Comparison of ENCODE assay signal across 25 mouse cellular contexts in genomic region chr12:73478641-73479040, GRCm38 (mm10).
DNase-seq lines count a peak whose midpoint lies in the region; ATAC-seq and TF ChIP-seq lines count a peak whose summit lies in the region.
"Had no signal": no experiment of that assay in that cellular context is flagged by ENCODE, and none has a peak within 500 bp of the region (broad histone marks: within the 10 kb centered on the region; RNA-seq: fewer than 3 reads in every experiment).

No protein-coding gene starts in this region.

- no peaks in the 10 kb centered on the region for H3K27me3 ChIP-seq in heart, embryonic 12.5 days (replicated peaks)
- H3K27me3 ChIP-seq: CH12.LX; forebrain, embryonic 13.5 days; hindbrain, embryonic 12.5 days; hindbrain, embryonic 15.5 days; Patski had no signal

- no peaks in the 10 kb centered on the region for H3K9me3 ChIP-seq in heart, embryonic 12.5 days (replicated peaks)
- H3K9me3 ChIP-seq: forebrain, embryonic 10.5 days; forebrain, embryonic 13.5 days; G1E; heart, embryonic 10.5 days; hindbrain, embryonic 12.5 days; hindbrain, embryonic 15.5 days had no signal

- no peak for TF ChIP-seq CTCF in layer of hippocampus, adult 2 months (conservative IDR thresholded peaks at IDR 0.05)

- DNase-seq in adrenal gland, adult 2 months: peak; percentile 21
- no peak for DNase-seq in adrenal gland, adult 8-10 months
- DNase-seq in heart, adult 11 months: peak; percentile 77
- DNase-seq in 416B (ENCODE audit: low read depth): peak; percentile 74
- no peak for DNase-seq in neural tube, embryonic 10.5 days (ENCODE audit: extremely low spot score, low spot score)
- DNase-seq in layer of hippocampus, adult 2 months (ENCODE audit: low spot score in 2 of 2): no peak
- DNase-seq: B cell, adult 2 months; cerebellum, adult 11-12 months; cerebellum, adult 8-10 months; cerebellum, postnatal 10 days; cerebellum, postnatal 36 days; gastrocnemius, postnatal 10 days; heart, adult 2 months had no signal

- no peak overlapping the region for H3K27ac ChIP-seq in heart, embryonic 12.5 days (ENCODE audit: poor library complexity, severe bottlenecking)
- no peak overlapping the region for H3K27ac ChIP-seq in layer of hippocampus, adult 2 months
- H3K27ac ChIP-seq: forebrain, embryonic 10.5 days; forebrain, embryonic 13.5 days; heart, adult 2 months; heart, embryonic 10.5 days; hindbrain, embryonic 12.5 days; hindbrain, embryonic 15.5 days had no signal

- WGBS in heart, embryonic 12.5 days: 84% methylated on average over 4 of the region's 4 CpGs

- peaks cover 15% of the 10 kb centered on the region for H3K4me1 ChIP-seq in heart, embryonic 12.5 days (replicated peaks)
- H3K4me1 ChIP-seq: forebrain, embryonic 13.5 days had no signal

- H3K4me3 ChIP-seq in heart, embryonic 12.5 days: no peak overlapping the region
- no peak overlapping the region for H3K4me3 ChIP-seq in layer of hippocampus, adult 2 months
- H3K4me3 ChIP-seq: forebrain, embryonic 10.5 days; forebrain, embryonic 13.5 days; heart, adult 2 months; heart, embryonic 10.5 days; hindbrain, embryonic 12.5 days; hindbrain, embryonic 15.5 days had no signal

- H3K4me2 ChIP-seq in heart, embryonic 12.5 days: no peak overlapping the region
- H3K4me2 ChIP-seq: forebrain, embryonic 13.5 days; hindbrain, embryonic 12.5 days; hindbrain, embryonic 15.5 days had no signal

- no peak for ATAC-seq in heart, embryonic 12.5 days (ENCODE audit: insufficient number of reproducible peaks, low FRiP score)
- ATAC-seq in common myeloid progenitor, adult 5-6 weeks (replicated peaks; ENCODE audit: low read depth, poor library complexity, severe bottlenecking): peak; percentile 37
- ATAC-seq: forebrain, embryonic 13.5 days; forebrain, embryonic 16.5 days; intestine, postnatal 0 days; Patski had no signal

- H3K9ac ChIP-seq in heart, embryonic 12.5 days: no peak overlapping the region
- H3K9ac ChIP-seq: forebrain, embryonic 13.5 days; hindbrain, embryonic 12.5 days; hindbrain, embryonic 15.5 days had no signal

- no peaks in the 10 kb centered on the region for H3K36me3 ChIP-seq in heart, embryonic 12.5 days
- H3K36me3 ChIP-seq: forebrain, embryonic 10.5 days; G1E; heart, embryonic 10.5 days; hindbrain, embryonic 12.5 days; hindbrain, embryonic 15.5 days had no signal

Comparison
In these comparisons a context has a peak if more than half of its experiments do, and no peak if none do; other contexts are left out.
1. DNase-seq: peak in adrenal gland, adult 2 months (single experiment), heart, adult 11 months (single experiment) and 416B (single experiment); none in adrenal gland, adult 8-10 months (single experiment), neural tube, embryonic 10.5 days (single experiment) and layer of hippocampus, adult 2 months (0 of 2).